Mouse (Mus musculus): ENCODE results near the gene Ano4. TPM values are rescaled to one million over a fixed set of nuclear protein-coding genes. Genes with fewer than 3 reads are reported as not detected.

Ano4 gene
- polyA plus RNA-seq, 1 experiment from 2014 or later = 4.5 TPM

- H3K9me3 ChIP-seq = no peaks in the 10 kb centered on the region
- no peaks in the 10 kb centered on the region for H3K36me3 ChIP-seq
- H3K9ac ChIP-seq = peak overlapping the region; percentile 87
- ATAC-seq (ENCODE audit: extremely low read depth, insufficient number of reproducible peaks, low FRiP score, low TSS enrichment) = no peak
- H3K4me1 ChIP-seq = peaks cover 35% of the 10 kb centered on the region
- WGBS = 40% methylated on average over 4 of the region's 4 CpGs
- peak overlapping the region; percentile 77 for H3K4me3 ChIP-seq
- peak overlapping the region; percentile 86 for H3K27ac ChIP-seq (replicated peaks)
- peaks cover 13% of the 10 kb centered on the region for H3K27me3 ChIP-seq (replicated peaks)
- H3K4me2 ChIP-seq = peak overlapping the region; percentile 85
Measured at GRCm38 (mm10) chr10:89345196-89345533, 603 bp upstream of the Ano4 start.

- peak overlapping the region; percentile 87 for H3K9ac ChIP-seq
- peaks cover 13% of the 10 kb centered on the region for H3K27me3 ChIP-seq (replicated peaks)
- H3K9me3 ChIP-seq = no peaks in the 10 kb centered on the region
- peaks cover 35% of the 10 kb centered on the region for H3K4me1 ChIP-seq
- H3K27ac ChIP-seq (replicated peaks) = peak overlapping the region; percentile 86
- no peaks in the 10 kb centered on the region for H3K36me3 ChIP-seq
- 9% methylated on average over 4 of the region's 4 CpGs for WGBS
- H3K4me3 ChIP-seq = peak overlapping the region; percentile 77
- ATAC-seq (ENCODE audit: extremely low read depth, insufficient number of reproducible peaks, low FRiP score, low TSS enrichment) = no peak
- peak overlapping the region; percentile 85 for H3K4me2 ChIP-seq
Measured at GRCm38 (mm10) chr10:89344132-89344490, 451 bp downstream of the Ano4 start.

DNA sequence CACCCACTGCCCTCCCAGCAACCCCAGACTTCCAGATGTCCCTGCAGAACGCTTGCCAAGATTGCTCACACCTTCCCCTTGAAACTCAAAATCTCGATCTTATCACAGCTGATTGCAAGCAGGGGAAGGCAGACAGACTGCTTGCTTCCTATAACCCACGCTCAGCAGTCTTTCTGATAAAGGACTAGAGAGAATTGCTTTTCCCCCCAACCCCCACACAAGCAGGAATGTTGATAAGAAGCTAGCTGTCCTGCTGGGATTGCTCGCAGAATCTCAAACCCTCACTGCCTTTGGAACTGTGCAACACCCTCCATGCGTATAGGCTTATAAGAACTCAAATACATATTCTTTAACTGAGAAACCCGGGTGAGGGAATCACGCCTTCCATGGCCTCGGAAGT, 846 bp downstream of the Ano4 start:
- H3K4me3 ChIP-seq = peak overlapping the region; percentile 77

GRCm38 (mm10) chr10:89330261-89330660, 14.3 kb downstream of the Ano4 start:
- Histone ChIP-seq H3K9me3 (no peaks in the 10 kb centered on the region), H3K9ac (no peak overlapping the region), H3K4me1 (no peaks in the 10 kb centered on the region; the same call in 1 of the 2 replicates), H3K27ac (replicated peaks) (no peak overlapping the region), H3K36me3 (no peaks in the 10 kb centered on the region), H3K4me2 (no peak overlapping the region), H3K27me3 (replicated peaks) (no peaks in the 10 kb centered on the region), H3K4me3 (no peak overlapping the region)
- ATAC-seq (ENCODE audit: extremely low read depth, insufficient number of reproducible peaks, low FRiP score, low TSS enrichment) = no peak
- WGBS = no CpG with 5 or more reads among the region's 1 CpGs

More for the DNA sequence above, 846 bp downstream of the Ano4 start:
- Histone ChIP-seq H3K4me2 (peak overlapping the region; percentile 85), H3K9ac (peak overlapping the region; percentile 87), H3K36me3 (no peaks in the 10 kb centered on the region), H3K4me1 (peaks cover 35% of the 10 kb centered on the region), H3K27me3 (replicated peaks) (peaks cover 13% of the 10 kb centered on the region), H3K27ac (replicated peaks) (peak overlapping the region; percentile 86), H3K9me3 (no peaks in the 10 kb centered on the region)
- 5% methylated on average over 8 of the region's 8 CpGs for WGBS
- no peak for ATAC-seq (ENCODE audit: extremely low read depth, insufficient number of reproducible peaks, low FRiP score, low TSS enrichment)

- no peak overlapping the region for H3K4me2 ChIP-seq
- no peak overlapping the region for H3K27ac ChIP-seq (replicated peaks)
- no peak overlapping the region for H3K9ac ChIP-seq
- H3K36me3 ChIP-seq = no peaks in the 10 kb centered on the region
- H3K27me3 ChIP-seq (replicated peaks) = no peaks in the 10 kb centered on the region
- ATAC-seq (ENCODE audit: extremely low read depth, insufficient number of reproducible peaks, low FRiP score, low TSS enrichment) = no peak
- H3K4me3 ChIP-seq = no peak overlapping the region
- H3K4me1 ChIP-seq = no peaks in the 10 kb centered on the region; the same call in 1 of the 2 replicates
- H3K9me3 ChIP-seq = no peaks in the 10 kb centered on the region
- 72% methylated on average over 8 of the region's 8 CpGs for WGBS
Measured at GRCm38 (mm10) chr10:89329806-89330205, 14.8 kb downstream of the Ano4 start.

DNA sequence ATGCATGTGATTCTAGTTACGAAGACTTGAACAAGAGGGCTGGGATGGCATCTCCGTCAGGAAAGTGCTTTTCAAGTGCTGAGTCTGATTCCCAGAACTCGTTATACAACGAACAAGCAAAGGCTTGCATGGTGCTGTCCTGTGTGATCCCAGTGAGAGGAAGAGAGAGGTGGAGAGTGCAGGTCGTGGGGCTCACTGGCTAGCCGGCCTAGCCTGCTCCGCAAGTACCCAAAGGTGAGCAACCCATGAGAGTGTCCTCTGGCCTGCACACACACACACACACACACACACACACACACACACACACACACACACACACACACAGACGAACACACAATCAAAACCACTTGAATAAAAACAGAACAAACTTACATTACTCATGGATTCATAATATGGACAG, 15.7 kb downstream of the Ano4 start:
- Histone ChIP-seq H3K4me3 (no peak overlapping the region), H3K27me3 (replicated peaks) (no peaks in the 10 kb centered on the region), H3K9ac (no peak overlapping the region), H3K4me2 (no peak overlapping the region), H3K36me3 (no peaks in the 10 kb centered on the region), H3K9me3 (no peaks in the 10 kb centered on the region), H3K4me1 (no peaks in the 10 kb centered on the region; the same call in 1 of the 2 replicates), H3K27ac (replicated peaks) (no peak overlapping the region)
- 70% methylated on average over 8 of the region's 8 CpGs for WGBS
- no peak for ATAC-seq (ENCODE audit: extremely low read depth, insufficient number of reproducible peaks, low FRiP score, low TSS enrichment)

DNA sequence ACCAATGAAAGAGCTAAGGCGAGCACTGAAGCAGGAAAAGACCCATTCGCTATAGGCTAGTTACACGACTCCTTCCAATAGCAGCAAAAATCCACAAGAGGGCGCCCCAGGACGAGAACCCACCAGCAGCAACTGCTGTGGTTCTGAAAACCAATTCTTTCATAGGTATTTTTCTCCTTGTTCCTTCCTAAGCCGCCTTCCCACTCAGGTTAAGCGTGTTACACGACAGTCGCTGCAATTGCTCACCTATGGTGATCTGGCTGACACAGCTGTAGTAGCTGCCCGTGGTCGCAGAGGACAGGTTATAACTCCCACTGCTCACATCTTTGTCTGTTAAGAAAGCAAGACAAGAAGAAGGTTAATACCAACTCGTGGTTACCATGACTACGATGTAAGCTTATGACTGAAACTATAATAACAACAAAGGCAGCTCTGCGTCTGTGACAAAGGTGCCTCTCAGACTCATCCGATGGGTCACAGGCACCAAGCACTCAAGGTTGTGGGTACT, 17.5 kb downstream of the Ano4 start:
- Histone ChIP-seq H3K4me3 (no peak overlapping the region), H3K27me3 (replicated peaks) (no peaks in the 10 kb centered on the region), H3K4me2 (no peak overlapping the region), H3K9me3 (no peaks in the 10 kb centered on the region), H3K4me1 (no peaks in the 10 kb centered on the region; the same call in 1 of the 2 replicates), H3K9ac (no peak overlapping the region), H3K27ac (replicated peaks) (no peak overlapping the region), H3K36me3 (no peaks in the 10 kb centered on the region)
- WGBS = 36% methylated on average over 15 of the region's 15 CpGs
- ATAC-seq (ENCODE audit: extremely low read depth, insufficient number of reproducible peaks, low FRiP score, low TSS enrichment) = no peak

- Histone ChIP-seq H3K27me3 (replicated peaks) (no peaks in the 10 kb centered on the region), H3K4me3 (no peak overlapping the region), H3K9me3 (no peaks in the 10 kb centered on the region), H3K36me3 (no peaks in the 10 kb centered on the region), H3K9ac (no peak overlapping the region), H3K27ac (replicated peaks) (no peak overlapping the region), H3K4me2 (no peak overlapping the region), H3K4me1 (no peaks in the 10 kb centered on the region; the same call in 1 of the 2 replicates)
- 87% methylated on average over 5 of the region's 5 CpGs for WGBS
- no peak for ATAC-seq (ENCODE audit: extremely low read depth, insufficient number of reproducible peaks, low FRiP score, low TSS enrichment)
Measured at GRCm38 (mm10) chr10:89326383-89326782, 18.2 kb downstream of the Ano4 start.

- Histone ChIP-seq H3K36me3 (no peaks in the 10 kb centered on the region), H3K4me1 (no peaks in the 10 kb centered on the region), H3K4me3 (no peak overlapping the region), H3K4me2 (no peak overlapping the region), H3K27me3 (replicated peaks) (no peaks in the 10 kb centered on the region), H3K9me3 (peaks cover 12% of the 10 kb centered on the region; the same call in 1 of the 2 replicates), H3K9ac (no peak overlapping the region), H3K27ac (replicated peaks) (no peak overlapping the region)
- ATAC-seq (ENCODE audit: extremely low read depth, insufficient number of reproducible peaks, low FRiP score, low TSS enrichment) = no peak
Measured at GRCm38 (mm10) chr10:89307566-89307965, 37.0 kb downstream of the Ano4 start.

DNA sequence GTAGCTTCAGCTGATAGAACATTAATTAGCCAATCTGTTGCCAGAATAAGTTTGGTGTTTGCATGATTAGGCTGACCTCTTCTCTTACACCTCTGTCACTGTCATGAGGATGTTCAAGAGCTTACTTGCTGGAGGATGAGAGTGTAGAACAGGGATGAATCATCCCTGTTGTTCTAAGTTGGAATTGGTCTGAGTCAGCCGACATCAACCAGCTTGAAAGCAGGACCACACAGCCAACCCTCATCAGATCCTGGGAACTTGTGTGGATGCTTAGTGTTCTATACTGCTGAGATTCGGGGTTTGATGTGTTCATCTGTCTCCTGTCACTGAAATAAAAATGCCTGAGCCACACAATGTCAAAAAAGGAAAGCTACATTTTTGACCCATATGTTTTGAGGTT, 44.2 kb downstream of the Ano4 start:
- Histone ChIP-seq H3K27me3 (replicated peaks) (no peaks in the 10 kb centered on the region), H3K4me3 (no peak overlapping the region), H3K27ac (replicated peaks) (no peak overlapping the region), H3K9ac (no peak overlapping the region), H3K4me1 (no peaks in the 10 kb centered on the region), H3K4me2 (no peak overlapping the region), H3K9me3 (no peaks in the 10 kb centered on the region), H3K36me3 (no peaks in the 10 kb centered on the region)
- WGBS = 64% methylated on average over 2 of the region's 2 CpGs
- ATAC-seq (ENCODE audit: extremely low read depth, insufficient number of reproducible peaks, low FRiP score, low TSS enrichment) = no peak

DNA sequence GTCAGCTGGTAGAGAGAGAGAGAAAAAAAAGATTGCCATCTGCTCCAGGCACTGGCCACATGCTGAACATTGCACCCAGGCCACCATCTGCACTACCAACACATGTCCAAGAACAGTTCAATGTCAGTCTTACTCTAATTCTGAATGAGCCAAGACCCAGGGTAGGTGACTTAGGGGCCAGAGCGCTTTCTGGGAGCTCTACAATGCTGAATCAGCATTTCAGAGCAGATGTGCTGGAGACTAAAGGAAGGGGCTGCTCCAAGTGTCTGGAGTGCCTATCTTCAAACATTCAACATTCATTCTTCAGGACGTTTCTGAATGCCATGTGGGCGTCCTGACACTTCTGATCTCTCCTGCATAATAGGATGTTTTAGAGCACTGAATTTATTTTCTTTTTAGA, 51.8 kb downstream of the Ano4 start:
- whole genome bisulfite sequencing = 56% methylated on average over 3 of the region's 3 CpGs
- H3K4me3 ChIP-seq = no peak overlapping the region

DNA sequence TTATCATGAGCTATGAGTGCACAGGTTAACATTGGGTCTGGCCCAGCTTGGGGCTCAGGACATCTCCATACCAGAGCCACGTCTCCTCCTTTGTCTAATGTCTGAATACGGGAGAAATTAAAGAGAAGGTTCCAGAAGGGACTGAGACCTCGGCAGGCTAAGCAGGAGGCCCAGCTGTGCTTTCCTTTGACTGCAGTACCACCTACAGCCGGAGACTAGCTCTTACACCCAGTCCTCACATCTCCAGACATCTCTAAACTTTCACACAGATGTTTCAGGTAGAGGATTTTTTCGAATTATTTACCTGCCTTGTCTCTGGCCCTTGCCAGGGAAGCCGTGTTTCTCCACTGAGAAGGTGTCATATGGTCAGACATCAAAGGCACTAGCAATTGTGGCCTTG, 53.9 kb downstream of the Ano4 start:
- H3K4me1 ChIP-seq = no peaks in the 10 kb centered on the region
- no peak for ATAC-seq (ENCODE audit: extremely low read depth, insufficient number of reproducible peaks, low FRiP score, low TSS enrichment)
- no peaks in the 10 kb centered on the region for H3K27me3 ChIP-seq (replicated peaks)
- H3K4me3 ChIP-seq = no peak overlapping the region
- no peak overlapping the region for H3K4me2 ChIP-seq
- 68% methylated on average over 6 of the region's 6 CpGs for WGBS
- H3K9ac ChIP-seq = no peak overlapping the region
- H3K9me3 ChIP-seq = no peaks in the 10 kb centered on the region
- no peak overlapping the region for H3K27ac ChIP-seq (replicated peaks)
- H3K36me3 ChIP-seq = no peaks in the 10 kb centered on the region

More for the DNA sequence above, 51.8 kb downstream of the Ano4 start:
- Histone ChIP-seq H3K36me3 (no peaks in the 10 kb centered on the region), H3K27ac (replicated peaks) (no peak overlapping the region), H3K4me1 (no peaks in the 10 kb centered on the region), H3K9ac (no peak overlapping the region), H3K9me3 (no peaks in the 10 kb centered on the region), H3K27me3 (replicated peaks) (no peaks in the 10 kb centered on the region), H3K4me2 (no peak overlapping the region)
- no peak for ATAC-seq (ENCODE audit: extremely low read depth, insufficient number of reproducible peaks, low FRiP score, low TSS enrichment)

Data from heart, embryonic 13.5 days (tissue).